Comparison of ENCODE assay signal across 15 mouse cellular contexts in the genomic region with DNA sequence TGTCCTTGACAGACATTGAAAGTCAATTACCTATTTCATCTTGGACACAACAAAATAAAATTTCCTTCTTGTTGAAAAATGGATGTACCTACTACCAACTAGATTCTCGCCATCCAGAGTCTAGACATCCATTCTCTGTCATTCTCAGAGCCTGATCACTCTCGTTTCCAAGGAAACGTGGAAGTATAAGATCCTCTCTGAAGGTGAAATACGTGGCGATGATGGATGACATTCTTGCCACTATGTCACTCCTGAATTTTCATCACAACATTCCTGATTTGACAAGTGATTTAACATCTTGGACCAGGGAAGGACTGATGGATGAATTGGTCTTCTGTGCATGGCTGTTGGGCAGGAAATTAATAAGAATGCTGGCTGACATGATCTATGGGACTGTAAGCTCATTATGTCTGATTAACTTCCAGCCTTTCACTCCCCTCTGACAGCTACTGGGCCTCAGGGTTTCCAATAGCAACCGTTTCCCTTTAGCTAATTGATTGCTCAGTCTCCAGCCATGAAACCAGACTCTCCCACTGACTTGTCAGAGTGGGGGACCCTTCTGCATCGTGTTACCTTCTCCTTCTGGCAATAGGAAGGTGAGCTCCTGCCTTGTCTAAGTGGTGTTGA.
A peak's percentile ranks its signal among the peaks of the same experiment; 100 is the strongest.
DNase-seq lines count a peak whose midpoint lies in the region; ATAC-seq and TF ChIP-seq lines count a peak whose summit lies in the region.
"Had no signal": no experiment of that assay in that cellular context is flagged by ENCODE, and none has a peak within 500 bp of the region (broad histone marks: within the 10 kb centered on the region; RNA-seq: fewer than 3 reads in every experiment).

No protein-coding gene starts in this region.

- no peak overlapping the region for H3K4me3 ChIP-seq in kidney, embryonic 14.5 days (ENCODE audit: low read length)
- H3K4me3 ChIP-seq in embryonic facial prominence, embryonic 12.5 days = no peak overlapping the region
- H3K4me3 ChIP-seq in neural tube, embryonic 13.5 days = no peak overlapping the region
- H3K4me3 ChIP-seq in heart, embryonic 12.5 days = no peak overlapping the region
- H3K4me3 ChIP-seq in stomach, postnatal 0 days (ENCODE audit: low read depth, low read length) = no peak overlapping the region

- WGBS in kidney, embryonic 14.5 days = 38% methylated on average over 7 of the region's 7 CpGs
- 40% methylated on average over 7 of the region's 7 CpGs for WGBS in embryonic facial prominence, embryonic 12.5 days
- 31% methylated on average over 7 of the region's 7 CpGs for WGBS in neural tube, embryonic 13.5 days
- 64% methylated on average over 7 of the region's 7 CpGs for WGBS in heart, embryonic 12.5 days
- 55% methylated on average over 7 of the region's 7 CpGs for WGBS in stomach, postnatal 0 days

- no peaks in the 10 kb centered on the region for H3K27me3 ChIP-seq in kidney, embryonic 14.5 days (ENCODE audit: control insufficient read depth, insufficient read depth, low read length)
- H3K27me3 ChIP-seq in embryonic facial prominence, embryonic 12.5 days = no peaks in the 10 kb centered on the region
- no peaks in the 10 kb centered on the region for H3K27me3 ChIP-seq in neural tube, embryonic 13.5 days
- no peaks in the 10 kb centered on the region for H3K27me3 ChIP-seq in heart, embryonic 12.5 days (replicated peaks)
- no peaks in the 10 kb centered on the region for H3K27me3 ChIP-seq in stomach, postnatal 0 days (ENCODE audit: control insufficient read depth, insufficient read depth, low read length)

- ATAC-seq in kidney, embryonic 14.5 days (ENCODE audit: low FRiP score, low TSS enrichment) = peak; percentile 71
- peak; percentile 81 for ATAC-seq in embryonic facial prominence, embryonic 12.5 days (ENCODE audit: insufficient number of reproducible peaks, insufficient read depth, low FRiP score, low TSS enrichment)
- ATAC-seq in neural tube, embryonic 13.5 days (ENCODE audit: low read depth) = peak; percentile 69; the same call in 1 of the 2 replicates
- ATAC-seq in heart, embryonic 12.5 days (ENCODE audit: insufficient number of reproducible peaks, low FRiP score) = no peak
- no peak for ATAC-seq in stomach, postnatal 0 days (ENCODE audit: low FRiP score, low TSS enrichment)
- ATAC-seq in megakaryocyte progenitor cell, adult 5-6 weeks (replicated peaks; ENCODE audit: poor library complexity) = no peak

- no peak for TF ChIP-seq CTCF in stomach, postnatal 0 days (IDR thresholded peaks at IDR 0.05; ENCODE audit: low read depth)

- no peaks in the 10 kb centered on the region for H3K36me3 ChIP-seq in kidney, embryonic 14.5 days (ENCODE audit: control insufficient read depth, insufficient read depth, low read length)
- no peaks in the 10 kb centered on the region for H3K36me3 ChIP-seq in embryonic facial prominence, embryonic 12.5 days
- no peaks in the 10 kb centered on the region for H3K36me3 ChIP-seq in neural tube, embryonic 13.5 days
- no peaks in the 10 kb centered on the region for H3K36me3 ChIP-seq in heart, embryonic 12.5 days
- H3K36me3 ChIP-seq in stomach, postnatal 0 days (ENCODE audit: control insufficient read depth, insufficient read depth, low read length) = no peaks in the 10 kb centered on the region

- no peak for TF ChIP-seq EP300 in stomach, postnatal 0 days (optimal IDR thresholded peaks at IDR 0.05)

- no peak overlapping the region for H3K4me2 ChIP-seq in kidney, embryonic 14.5 days (replicated peaks; ENCODE audit: low read depth, low read length)
- no peak overlapping the region for H3K4me2 ChIP-seq in embryonic facial prominence, embryonic 12.5 days (replicated peaks)
- no peak overlapping the region for H3K4me2 ChIP-seq in neural tube, embryonic 13.5 days
- H3K4me2 ChIP-seq in heart, embryonic 12.5 days = no peak overlapping the region
- no peak overlapping the region for H3K4me2 ChIP-seq in stomach, postnatal 0 days (replicated peaks; ENCODE audit: low read depth)
- H3K4me2 ChIP-seq: liver, embryonic 11.5 days had no signal

- no peaks in the 10 kb centered on the region for H3K9me3 ChIP-seq in kidney, embryonic 14.5 days (ENCODE audit: control insufficient read depth, low read length)
- no peaks in the 10 kb centered on the region for H3K9me3 ChIP-seq in embryonic facial prominence, embryonic 12.5 days
- no peaks in the 10 kb centered on the region for H3K9me3 ChIP-seq in neural tube, embryonic 13.5 days
- no peaks in the 10 kb centered on the region for H3K9me3 ChIP-seq in heart, embryonic 12.5 days (replicated peaks)
- H3K9me3 ChIP-seq in stomach, postnatal 0 days (ENCODE audit: control insufficient read depth, low read length) = no peaks in the 10 kb centered on the region

- H3K27ac ChIP-seq in kidney, embryonic 14.5 days (ENCODE audit: low read depth, low read length) = no peak overlapping the region
- no peak overlapping the region for H3K27ac ChIP-seq in embryonic facial prominence, embryonic 12.5 days
- peak overlapping the region; percentile 39; the same call in 1 of the 2 replicates for H3K27ac ChIP-seq in neural tube, embryonic 13.5 days (replicated peaks)
- H3K27ac ChIP-seq in heart, embryonic 12.5 days (ENCODE audit: poor library complexity, severe bottlenecking) = no peak overlapping the region
- no peak overlapping the region for H3K27ac ChIP-seq in stomach, postnatal 0 days (replicated peaks)

- H3K4me1 ChIP-seq in kidney, embryonic 14.5 days (ENCODE audit: control insufficient read depth, insufficient read depth, low read length) = peaks cover 7% of the 10 kb centered on the region
- peaks cover 8% of the 10 kb centered on the region; the same call in 1 of the 2 replicates for H3K4me1 ChIP-seq in embryonic facial prominence, embryonic 12.5 days
- H3K4me1 ChIP-seq in neural tube, embryonic 13.5 days (replicated peaks) = peaks cover 15% of the 10 kb centered on the region
- no peaks in the 10 kb centered on the region for H3K4me1 ChIP-seq in heart, embryonic 12.5 days (replicated peaks)
- H3K4me1 ChIP-seq in stomach, postnatal 0 days (replicated peaks; ENCODE audit: control insufficient read depth, insufficient read depth) = no peaks in the 10 kb centered on the region

- no peak for DNase-seq in kidney, adult 11 months
- DNase-seq in hindlimb bud, embryonic 11.5 days (ENCODE audit: extremely low spot score, low read depth, low spot score) = peak; percentile 95
- DNase-seq in stomach, postnatal 0 days (ENCODE audit: low spot score) = no peak
- DNase-seq: adrenal gland, adult 2 months; cerebellum, adult 11-12 months; gastrocnemius, postnatal 25 days; kidney, adult 9 months; layer of hippocampus, postnatal 36 days; thymus, adult 18-20 months had no signal

- no peak overlapping the region for H3K9ac ChIP-seq in kidney, embryonic 14.5 days (ENCODE audit: low read depth, low read length)
- no peak overlapping the region for H3K9ac ChIP-seq in embryonic facial prominence, embryonic 12.5 days
- no peak overlapping the region for H3K9ac ChIP-seq in neural tube, embryonic 13.5 days
- no peak overlapping the region for H3K9ac ChIP-seq in heart, embryonic 12.5 days
- no peak overlapping the region for H3K9ac ChIP-seq in stomach, postnatal 0 days (ENCODE audit: low read length)

Comparison
In these comparisons a context has a peak if more than half of its experiments do, and no peak if none do; other contexts are left out.
1. ATAC-seq: peak in kidney, embryonic 14.5 days (single experiment), embryonic facial prominence, embryonic 12.5 days (single experiment) and neural tube, embryonic 13.5 days (single experiment); none in heart, embryonic 12.5 days (single experiment), stomach, postnatal 0 days (single experiment) and megakaryocyte progenitor cell, adult 5-6 weeks (single experiment).